Mouse (Mus musculus) liver, embryonic 13.5 days (tissue): ENCODE results near the gene Tmem198. TPM values are rescaled to one million over a fixed set of nuclear protein-coding genes. Genes with fewer than 3 reads are reported as not detected.

Experiments used
- ATAC-seq: fragments of 200-750 bp; cut with Nextera tagmentation; 2 replicates; pipeline ENCODE4 v1.8.0; 2017; ENCODE audit warnings: low read depth, mild to moderate bottlenecking, moderate number of reproducible peaks, moderate library complexity
- DNase-seq: peaks from one replicate; pipeline ENCODE4 v3.0.0; 2022
- H3K27ac ChIP-seq: fragments of 300-500 bp; sonication (generic); 2 replicates; pipeline ENCODE4 v1.5.1; 2015; ENCODE audit warnings: moderate library complexity, mild to moderate bottlenecking, inconsistent platforms
- H3K27me3 ChIP-seq: fragments of 300-500 bp; sonication (generic); 2 replicates; pipeline ENCODE4 v1.6.1; 2015; ENCODE audit warnings: mild to moderate bottlenecking, inconsistent platforms
- H3K36me3 ChIP-seq: fragments of 300-500 bp; sonication (generic); 2 replicates; pipeline ENCODE4 v1.6.1; 2015; ENCODE audit warnings: mild to moderate bottlenecking, inconsistent platforms
- H3K4me1 ChIP-seq: fragments of 300-500 bp; sonication (generic); replicated peaks from 2 replicates; pipeline ENCODE4 v1.6.1; 2015; ENCODE audit warnings: inconsistent platforms
- H3K4me2 ChIP-seq: fragments of 300-500 bp; sonication (generic); 2 replicates; pipeline ENCODE4 v1.6.1; 2015; ENCODE audit warnings: inconsistent platforms, mild to moderate bottlenecking, moderate library complexity
- H3K4me3 ChIP-seq: fragments of 300-500 bp; sonication (generic); replicated peaks from 2 replicates; pipeline ENCODE4 v1.5.1; 2015; ENCODE audit warnings: mild to moderate bottlenecking, inconsistent platforms
- H3K9ac ChIP-seq: fragments of 300-500 bp; sonication (generic); 2 replicates; pipeline ENCODE4 v1.6.1; 2015; ENCODE audit warnings: mild to moderate bottlenecking, inconsistent platforms
- H3K9me3 ChIP-seq: fragments of 300-500 bp; sonication (generic); replicated peaks from 2 replicates; pipeline ENCODE4 v1.6.1; 2016; ENCODE audit warnings: inconsistent platforms
- WGBS: fragments of 180-500 bp; shearing (Covaris S2); methylation state at CpG from one replicate; pipeline ENCODE4 v1.1.7; 2015; ENCODE audit not compliant: insufficient replicate concordance; 5-methylcytosine and 5-hydroxymethylcytosine counted together
- polyA plus RNA-seq: library from polyadenylated mRNA; unstranded; fragments of >200 nt; fragmentation: Nextera tagmentation; extraction: Ambion mirVana; gene quantifications from 2 replicates; pipeline ENCODE4 v1.2.1, GENCODE M21; 2015

The Tmem198 gene
- polyA plus RNA-seq, 1 experiment from 2014 or later: 0.10 TPM

GRCm38 (mm10) chr1:75494878-75495548 is 15.7 kb downstream of the Tmem198 start:
- H3K4me3 ChIP-seq: no peak overlapping the region
- H3K36me3 ChIP-seq: peaks cover 6% of the 10 kb centered on the region; the same call in 1 of the 2 replicates
- 62% methylated on average over 12 of the region's 12 CpGs for WGBS
- no peaks in the 10 kb centered on the region for H3K9me3 ChIP-seq
- H3K4me1 ChIP-seq: no peaks in the 10 kb centered on the region
- H3K27me3 ChIP-seq: peaks cover 23% of the 10 kb centered on the region; the same call in 1 of the 2 replicates
- H3K27ac ChIP-seq: no peak overlapping the region
- DNase-seq: no peak
- no peak for ATAC-seq
- no peak overlapping the region for H3K9ac ChIP-seq
- H3K4me2 ChIP-seq: no peak overlapping the region

GRCm38 (mm10) chr1:75498897-75499296 is 19.6 kb downstream of the Tmem198 start:
- H3K4me3 ChIP-seq: no peak overlapping the region
- ATAC-seq: no peak
- 69% methylated on average over 4 of the region's 4 CpGs for WGBS
- H3K4me1 ChIP-seq: 0 out of 2 replicates have a peak, but pooled peaks cover 5% of the 10 kb centered on the region
- H3K27ac ChIP-seq: no peak overlapping the region
- H3K27me3 ChIP-seq: peaks cover 7% of the 10 kb centered on the region
- H3K36me3 ChIP-seq: peaks cover 21% of the 10 kb centered on the region
- H3K9ac ChIP-seq: no peak overlapping the region
- no peak for DNase-seq
- H3K9me3 ChIP-seq: no peaks in the 10 kb centered on the region
- H3K4me2 ChIP-seq: no peak overlapping the region

GRCm38 (mm10) chr1:75499441-75499840 is 20.1 kb downstream of the Tmem198 start:
- Histone ChIP-seq H3K4me1 (0 out of 2 replicates have a peak, but pooled peaks cover 9% of the 10 kb centered on the region), H3K27me3 (peaks cover 13% of the 10 kb centered on the region), H3K9me3 (no peaks in the 10 kb centered on the region), H3K27ac (no peak overlapping the region), H3K36me3 (peaks cover 21% of the 10 kb centered on the region), H3K4me3 (no peak overlapping the region), H3K4me2 (no peak overlapping the region), H3K9ac (no peak overlapping the region)
- DNase-seq (no peak), ATAC-seq (no peak)
- 81% methylated on average over 7 of the region's 7 CpGs for WGBS

GRCm38 (mm10) chr1:75501905-75502304 is 22.6 kb downstream of the Tmem198 start:
- no peak overlapping the region for H3K27ac ChIP-seq
- peaks cover 14% of the 10 kb centered on the region; the same call in 1 of the 2 replicates for H3K4me1 ChIP-seq
- no peak overlapping the region for H3K9ac ChIP-seq
- no peaks in the 10 kb centered on the region for H3K9me3 ChIP-seq
- DNase-seq (no peak), ATAC-seq (no peak)
- H3K36me3 ChIP-seq: peaks cover 21% of the 10 kb centered on the region
- H3K4me2 ChIP-seq: no peak overlapping the region
- H3K4me3 ChIP-seq: no peak overlapping the region
- H3K27me3 ChIP-seq: peaks cover 37% of the 10 kb centered on the region
- WGBS: 74% methylated on average over 9 of the region's 9 CpGs

- peaks cover 49% of the 10 kb centered on the region for H3K27me3 ChIP-seq
- H3K4me1 ChIP-seq: peaks cover 16% of the 10 kb centered on the region; the same call in 1 of the 2 replicates
- ATAC-seq: no peak
- no peak overlapping the region for H3K4me3 ChIP-seq
- DNase-seq: no peak
- no peak overlapping the region for H3K9ac ChIP-seq
- H3K4me2 ChIP-seq: no peak overlapping the region
- no peaks in the 10 kb centered on the region for H3K9me3 ChIP-seq
- WGBS: 72% methylated on average over 25 of the region's 25 CpGs
- no peak overlapping the region for H3K27ac ChIP-seq
- peaks cover 17% of the 10 kb centered on the region for H3K36me3 ChIP-seq
Observed at GRCm38 (mm10) chr1:75502945-75503650, 23.8 kb downstream of the Tmem198 start.

GRCm38 (mm10) chr1:75503651-75503980 is 24.3 kb downstream of the Tmem198 start:
- WGBS: 72% methylated on average over 23 of the region's 23 CpGs
- Histone ChIP-seq H3K36me3 (peaks cover 17% of the 10 kb centered on the region), H3K27ac (no peak overlapping the region), H3K27me3 (peaks cover 52% of the 10 kb centered on the region), H3K4me3 (no peak overlapping the region), H3K9ac (no peak overlapping the region), H3K9me3 (no peaks in the 10 kb centered on the region), H3K4me1 (peaks cover 16% of the 10 kb centered on the region; the same call in 1 of the 2 replicates), H3K4me2 (no peak overlapping the region)
- DNase-seq (no peak), ATAC-seq (no peak)

- ATAC-seq: no peak
- H3K27ac ChIP-seq: no peak overlapping the region
Observed at GRCm38 (mm10) chr1:75504256-75505045, 25.1 kb downstream of the Tmem198 start.

GRCm38 (mm10) chr1:75505159-75505955 is 26.0 kb downstream of the Tmem198 start:
- Histone ChIP-seq H3K27me3 (peaks cover 67% of the 10 kb centered on the region), H3K36me3 (peaks cover 14% of the 10 kb centered on the region), H3K9me3 (no peaks in the 10 kb centered on the region), H3K4me3 (peak overlapping the region; percentile 63), H3K4me2 (peak overlapping the region; percentile 66), H3K27ac (peak overlapping the region; percentile 73), H3K4me1 (peaks cover 16% of the 10 kb centered on the region; the same call in 1 of the 2 replicates), H3K9ac (peak overlapping the region; percentile 70)
- WGBS: 2% methylated on average over 84 of the region's 84 CpGs
- no peak for ATAC-seq
- DNase-seq: no peak

More at GRCm38 (mm10) chr1:75504256-75505045, 25.1 kb downstream of the Tmem198 start:
- H3K9me3 ChIP-seq: no peaks in the 10 kb centered on the region
- H3K27me3 ChIP-seq: peaks cover 60% of the 10 kb centered on the region
- no peak for DNase-seq
- no peak overlapping the region for H3K9ac ChIP-seq
- WGBS: 54% methylated on average over 9 of the region's 9 CpGs
- peaks cover 16% of the 10 kb centered on the region; the same call in 1 of the 2 replicates for H3K4me1 ChIP-seq
- peak overlapping the region; percentile 63 for H3K4me3 ChIP-seq
- peaks cover 17% of the 10 kb centered on the region for H3K36me3 ChIP-seq
- H3K4me2 ChIP-seq: peak overlapping the region; percentile 66

GRCm38 (mm10) chr1:75505956-75506831 is 26.9 kb downstream of the Tmem198 start, which contains the start of gene Obsl1:
TSS of gene Obsl1 (minus strand) at chr1:75506452.
- H3K9ac ChIP-seq: peak within 1 kb of the TSS; percentile 70
- peak within 1 kb of the TSS; percentile 66 for H3K4me2 ChIP-seq
- ATAC-seq: peak; percentile 76
- H3K27ac ChIP-seq: peak within 1 kb of the TSS; percentile 73
- peak within 1 kb of the TSS; percentile 63 for H3K4me3 ChIP-seq
- DNase-seq: no peak
- 1% methylated on average over 62 of the region's 65 CpGs for WGBS
- H3K36me3 ChIP-seq: peaks cover 12% of the 10 kb centered on the region
- peaks cover 16% of the 10 kb centered on the region; the same call in 1 of the 2 replicates for H3K4me1 ChIP-seq
- no peaks in the 10 kb centered on the region for H3K9me3 ChIP-seq
- peaks cover 67% of the 10 kb centered on the region for H3K27me3 ChIP-seq

- H3K9ac ChIP-seq: peak within 1 kb of the TSS; percentile 70
- H3K27me3 ChIP-seq: peaks cover 67% of the 10 kb centered on the region
- no peak for ATAC-seq
- WGBS: 47% methylated on average over 10 of the region's 10 CpGs
- peak within 1 kb of the TSS; percentile 73 for H3K27ac ChIP-seq
- no peaks in the 10 kb centered on the region for H3K9me3 ChIP-seq
- no peak for DNase-seq
- peaks cover 22% of the 10 kb centered on the region; the same call in 1 of the 2 replicates for H3K4me1 ChIP-seq
- H3K4me3 ChIP-seq: peak within 1 kb of the TSS; percentile 63
- H3K36me3 ChIP-seq: peaks cover 4% of the 10 kb centered on the region; the same call in 1 of the 2 replicates
- peak within 1 kb of the TSS; percentile 66 for H3K4me2 ChIP-seq
Observed at GRCm38 (mm10) chr1:75507006-75507405, 27.7 kb downstream of the Tmem198 start, which contains the start of gene Inha. TSS of gene Inha (plus strand) at chr1:75507077.
